Mouse (Mus musculus) T-helper 17 cell (primary cell): ENCODE results near the gene Tdgf1.

Experiments used
- in situ Hi-C, 2 experiments: fragments of 300-600 bp; cut with MboI, MseI; formaldehyde crosslinking; loops; 1 replicate in 1 of 2; 2 replicates in 1 of 2; pipeline ENCODE4 v1.15.1; 2025; ENCODE audit warnings: high pct_unique_total_duplicates in 2 of 2

Tdgf1 gene

DNA sequence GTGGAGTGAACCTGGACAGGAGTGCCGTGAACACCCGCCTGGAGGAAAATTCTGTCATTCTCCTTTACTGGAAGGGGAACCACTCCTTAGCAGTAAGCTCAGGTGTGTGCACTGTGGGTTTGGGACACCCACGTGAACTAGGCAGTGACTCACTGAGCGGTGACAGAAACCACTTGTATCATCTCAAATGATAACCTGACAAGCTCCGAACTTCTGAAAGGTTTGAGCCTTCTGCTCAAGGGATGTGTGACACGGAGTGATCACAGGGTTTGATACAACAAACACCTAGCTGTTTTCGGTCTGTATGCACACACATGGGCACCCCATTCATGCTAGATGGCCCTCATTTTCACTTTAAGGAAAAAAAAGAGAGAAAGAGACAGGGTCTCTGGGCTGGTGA lies 29.2 kb downstream of the Tdgf1 start, which contains the start of gene Fam240a:
TSS of gene Fam240a (minus strand) at position 76 of the 400 bp plus-strand sequence.
- in situ Hi-C loops: loop anchor here in 1 of 2 experiments (25.0 kb wide), 1 partner anchor 1854 kb away; the partner anchor contains the start of genes Atrip and Trex1

DNA sequence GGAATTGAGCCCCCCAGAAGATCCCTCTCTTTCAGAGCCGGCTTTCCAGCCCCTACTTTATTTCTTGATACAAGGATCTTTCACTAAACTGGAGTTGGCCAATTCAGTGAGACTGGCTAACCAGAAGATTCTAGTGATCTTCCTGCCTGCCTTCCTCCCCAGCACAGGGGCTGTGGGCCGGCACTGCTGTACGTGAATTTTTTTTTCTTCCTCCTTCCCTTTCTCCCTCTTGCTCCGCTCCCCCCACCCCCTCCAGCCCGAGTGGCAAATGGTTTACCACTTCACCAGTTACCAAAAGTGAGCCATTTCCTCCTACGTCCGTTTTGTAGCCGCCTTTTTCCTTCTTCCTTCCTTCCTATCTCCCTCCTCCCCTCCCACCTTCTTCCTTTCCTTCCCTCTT lies 30.5 kb downstream of the Tdgf1 start:
- in situ Hi-C loops: loop anchor here in 1 of 2 experiments (25.0 kb wide), 1 partner anchor 1853 kb away; the partner anchor contains the start of genes Atrip and Trex1

DNA sequence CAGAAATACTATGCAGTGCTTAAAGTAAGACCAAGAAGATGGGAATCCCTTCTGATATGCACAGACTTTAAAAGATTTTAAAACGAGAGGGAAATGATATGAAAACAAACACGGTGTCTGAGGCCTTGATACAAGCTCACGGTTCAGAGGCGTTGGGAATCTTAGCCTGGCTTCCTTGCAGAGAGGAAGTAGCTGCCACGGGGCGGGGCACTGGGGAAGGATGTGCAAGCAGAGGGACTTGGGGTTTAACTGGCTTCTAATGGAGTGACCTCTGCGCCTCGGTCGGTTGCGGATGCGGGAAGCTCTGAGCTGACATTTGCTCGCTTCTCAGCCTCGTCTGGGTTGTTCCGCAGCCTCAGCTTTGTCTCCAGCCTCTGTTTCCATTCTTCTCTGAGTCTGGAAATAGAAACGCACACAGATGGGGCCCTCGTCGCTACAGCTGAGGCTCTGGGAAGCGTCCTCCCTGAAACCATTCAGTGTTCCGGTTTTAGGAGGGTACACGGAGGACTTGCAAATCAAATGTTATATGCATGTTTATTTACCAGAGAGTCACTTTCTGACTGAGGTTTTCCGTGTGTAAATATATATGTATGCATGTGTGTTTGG lies 31.2 kb downstream of the Tdgf1 start:
- in situ Hi-C loops: loop anchor here in 1 of 2 experiments (25.0 kb wide), 1 partner anchor 1852 kb away; the partner anchor contains the start of genes Atrip and Trex1

DNA sequence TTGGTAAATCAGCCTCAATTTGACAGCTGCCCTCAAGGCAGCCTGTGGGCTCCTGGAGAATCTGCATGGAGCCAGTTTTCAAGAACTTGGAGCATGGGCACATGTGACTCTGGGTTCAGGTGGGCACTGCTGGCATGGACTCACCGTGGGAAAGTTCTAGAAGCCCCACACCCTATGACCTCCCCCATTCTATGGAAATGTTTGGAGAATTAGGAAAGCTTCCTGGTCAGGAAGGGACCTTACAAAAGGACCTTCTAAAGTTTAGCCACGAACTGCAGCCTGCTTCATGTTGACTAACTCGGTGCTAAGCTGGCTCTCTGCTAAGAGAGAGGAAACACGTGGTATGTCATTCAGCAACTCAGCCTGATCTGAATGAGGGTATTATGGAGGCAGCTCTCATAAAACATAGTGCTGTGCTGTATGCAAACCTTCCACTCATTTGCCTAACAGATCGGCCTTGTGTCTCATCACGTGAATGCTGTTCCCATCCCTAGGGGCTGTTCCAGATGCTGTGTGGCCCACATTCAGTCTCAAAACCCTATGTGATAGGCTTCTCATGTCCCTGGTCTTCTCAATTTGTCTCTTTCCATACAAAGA lies 36.5 kb downstream of the Tdgf1 start:
- in situ Hi-C loops: loop anchor here in 1 of 2 experiments (25.0 kb wide), 1 partner anchor 1847 kb away; the partner anchor contains the start of genes Atrip and Trex1

DNA sequence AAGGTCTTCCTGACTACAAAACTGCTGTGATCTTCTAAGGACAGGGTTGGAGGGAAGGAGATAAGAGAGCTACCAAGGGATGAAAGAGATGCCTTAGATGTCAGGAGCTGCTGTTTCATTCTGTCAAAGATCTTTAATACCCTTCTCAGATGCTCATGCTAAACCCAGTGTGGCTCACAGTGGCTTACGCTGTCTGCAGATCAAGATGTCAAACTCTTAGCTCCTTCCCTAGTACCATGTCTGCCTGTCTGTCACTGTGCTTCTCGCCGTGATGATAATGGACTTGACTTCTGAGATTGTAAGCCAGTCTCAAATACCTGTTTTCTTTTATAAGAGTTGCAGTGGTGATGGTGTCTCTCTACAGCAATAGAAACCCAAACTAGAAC lies 37.3 kb downstream of the Tdgf1 start:
- in situ Hi-C loops: loop anchor here in 1 of 2 experiments (25.0 kb wide), 1 partner anchor 1846 kb away; the partner anchor contains the start of genes Atrip and Trex1

DNA sequence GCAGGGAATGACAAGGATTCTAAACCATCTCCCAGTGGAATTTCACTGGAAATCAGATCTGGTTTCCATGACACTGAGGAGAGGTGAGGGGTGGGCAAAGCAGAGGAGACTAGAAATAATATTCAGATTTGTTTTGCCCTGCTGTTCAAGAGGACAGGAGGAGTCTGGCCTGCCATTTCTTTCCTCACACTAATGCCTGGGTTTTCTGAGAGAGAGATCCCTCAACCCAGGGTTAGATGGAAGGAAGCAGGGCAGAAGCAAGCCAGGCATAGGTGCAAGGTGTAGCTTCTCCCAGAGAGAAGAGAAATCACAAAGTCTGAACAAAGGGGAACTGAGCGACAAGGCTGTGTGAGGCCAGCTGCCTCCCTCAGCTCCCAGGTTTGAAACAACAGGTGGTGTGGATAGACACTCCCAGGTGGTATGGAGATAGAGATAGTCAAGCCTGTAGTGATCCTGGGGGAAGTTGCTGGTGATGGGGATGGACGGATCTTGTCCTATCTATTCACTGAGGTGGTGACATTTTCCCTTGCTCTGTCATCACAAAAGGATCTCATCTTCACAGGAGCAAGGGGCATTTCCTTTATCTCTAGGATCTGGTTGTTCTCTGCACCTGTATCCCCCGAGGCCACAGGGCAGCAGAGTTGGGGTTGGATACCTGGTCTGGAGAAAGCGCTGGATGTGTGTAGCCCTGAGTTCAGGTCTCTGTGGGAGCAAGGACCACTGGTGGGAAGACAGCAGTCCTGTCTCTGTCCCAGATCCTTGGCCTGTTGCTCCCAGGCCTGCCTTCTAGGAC lies 37.9 kb downstream of the Tdgf1 start:
- in situ Hi-C loops: loop anchor here in 1 of 2 experiments (25.0 kb wide), 1 partner anchor 1846 kb away; the partner anchor contains the start of genes Atrip and Trex1

DNA sequence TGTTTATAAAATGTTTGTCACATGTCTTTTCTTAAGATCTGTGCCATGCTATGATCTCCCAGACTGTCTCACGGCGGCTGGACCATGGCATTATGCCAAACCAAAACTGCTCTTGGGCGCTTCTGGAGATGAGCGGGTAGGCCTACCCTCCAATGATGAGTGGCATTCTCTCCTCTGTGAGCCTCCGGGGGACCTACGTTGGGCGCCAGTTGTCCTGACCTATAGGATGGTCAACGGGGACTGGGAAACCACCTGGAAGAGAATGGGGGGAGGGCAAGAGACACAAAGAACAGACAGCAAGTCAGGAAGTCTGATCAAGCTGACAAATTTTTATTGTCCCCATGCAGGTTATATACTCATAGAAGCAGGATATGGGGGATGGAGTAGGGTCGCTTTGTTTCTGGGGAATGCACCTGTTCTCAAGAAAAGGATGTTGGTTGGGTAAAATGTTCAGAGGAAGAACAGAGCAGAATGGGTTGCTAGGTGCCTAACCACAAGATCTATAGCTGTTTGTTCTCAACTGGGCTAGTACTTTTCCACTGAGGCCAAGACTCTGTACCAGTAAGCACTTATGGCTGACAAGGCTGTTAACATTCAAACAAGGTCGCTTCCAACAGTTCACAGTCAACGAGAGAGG lies 38.6 kb downstream of the Tdgf1 start:
- in situ Hi-C loops: loop anchor here in 1 of 2 experiments (25.0 kb wide), 1 partner anchor 1845 kb away; the partner anchor contains the start of genes Atrip and Trex1

DNA sequence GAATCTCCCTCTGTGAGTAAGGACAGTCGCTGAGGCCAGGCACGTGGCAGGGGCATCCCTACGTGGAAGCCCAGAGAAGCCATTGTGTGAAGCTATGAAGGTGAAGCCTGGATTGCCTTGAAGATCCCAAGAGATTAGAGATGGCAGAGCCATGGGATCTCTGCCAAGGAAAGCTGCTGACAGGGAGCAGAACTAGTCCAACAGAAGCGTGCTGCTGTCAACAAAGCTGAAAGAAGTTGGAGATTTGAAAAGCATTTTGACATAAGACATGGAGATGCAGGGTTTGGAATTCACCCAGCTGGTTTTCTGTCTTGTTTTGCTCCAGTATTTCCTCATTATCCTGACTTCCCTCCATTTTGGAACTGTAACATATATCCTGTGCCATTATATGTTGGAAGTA lies 43.7 kb downstream of the Tdgf1 start:
- in situ Hi-C loops: loop anchor here in 1 of 2 experiments (25.0 kb wide), 1 partner anchor 1840 kb away; the partner anchor contains the start of genes Atrip and Trex1

DNA sequence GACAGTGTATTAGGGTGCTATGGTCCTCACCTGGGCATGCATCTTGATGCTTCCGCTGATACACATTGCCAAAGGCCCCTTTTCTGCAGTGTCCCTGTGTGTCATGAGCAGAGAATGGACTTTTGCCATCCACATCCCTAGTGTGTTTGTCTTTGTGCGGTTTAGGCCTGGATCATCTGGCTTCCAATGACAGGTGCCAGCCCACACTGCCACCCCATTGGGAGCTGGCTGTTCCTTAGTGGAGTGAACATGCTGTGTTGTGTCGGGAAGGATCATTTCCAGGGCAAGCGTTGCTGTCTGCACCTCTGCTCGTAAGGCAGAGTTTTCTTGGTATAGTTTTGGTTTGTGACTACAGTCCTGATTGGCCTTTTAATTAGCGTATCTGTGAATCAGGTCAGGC lies 44.8 kb downstream of the Tdgf1 start:
- in situ Hi-C loops: loop anchor here in 1 of 2 experiments (25.0 kb wide), 1 partner anchor 1839 kb away; the partner anchor contains the start of genes Atrip and Trex1

DNA sequence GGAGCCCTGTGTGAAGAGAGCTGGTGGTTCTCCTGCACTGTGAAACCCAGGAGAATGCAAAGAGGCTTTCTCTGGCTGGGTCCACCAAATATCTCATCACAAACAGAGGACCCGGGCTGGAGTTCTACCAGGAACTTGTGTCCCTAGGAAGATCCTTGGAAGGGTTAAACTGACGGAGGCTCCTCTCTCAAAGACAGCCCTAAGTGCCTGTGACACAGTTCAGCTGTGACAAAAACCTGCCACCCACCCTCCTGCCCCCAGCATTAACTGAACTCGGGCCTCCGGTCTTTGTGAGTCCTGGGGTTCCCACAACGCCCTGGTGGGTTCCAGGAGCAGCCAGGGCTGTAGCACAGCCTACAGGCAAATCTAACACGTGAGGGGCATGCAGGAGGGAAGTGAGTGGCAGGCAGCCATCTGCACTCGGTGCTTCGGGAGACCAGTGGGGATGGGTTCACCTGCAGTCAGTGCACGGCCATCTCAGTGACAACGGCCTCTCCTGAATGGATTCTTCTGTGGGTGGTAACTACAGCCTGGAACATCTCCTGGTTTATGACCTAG lies 46.4 kb downstream of the Tdgf1 start:
- in situ Hi-C loops: loop anchor here in 1 of 2 experiments (25.0 kb wide), 1 partner anchor 1837 kb away; the partner anchor contains the start of genes Atrip and Trex1

DNA sequence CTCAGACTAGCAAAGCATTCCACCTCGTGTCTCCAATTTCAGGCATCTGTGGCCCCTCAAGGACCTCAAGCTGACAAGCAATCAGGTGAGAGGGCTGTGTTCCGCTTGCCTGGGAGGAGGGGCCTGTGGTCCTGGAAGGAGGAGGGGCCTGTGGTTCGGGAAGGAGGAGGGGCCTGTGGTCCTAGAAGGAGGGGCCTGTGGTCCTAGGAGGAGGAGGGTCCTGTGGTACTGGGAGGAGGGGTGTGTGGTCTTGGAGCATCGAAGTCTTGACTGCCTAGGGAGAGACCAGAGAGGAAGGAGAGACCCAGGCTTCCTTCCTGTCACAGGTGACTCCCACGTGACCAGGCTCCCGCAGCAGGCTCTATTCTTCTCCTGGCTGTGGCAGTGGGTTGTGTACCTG lies 49.4 kb downstream of the Tdgf1 start:
- in situ Hi-C loops: no loop called here

DNA sequence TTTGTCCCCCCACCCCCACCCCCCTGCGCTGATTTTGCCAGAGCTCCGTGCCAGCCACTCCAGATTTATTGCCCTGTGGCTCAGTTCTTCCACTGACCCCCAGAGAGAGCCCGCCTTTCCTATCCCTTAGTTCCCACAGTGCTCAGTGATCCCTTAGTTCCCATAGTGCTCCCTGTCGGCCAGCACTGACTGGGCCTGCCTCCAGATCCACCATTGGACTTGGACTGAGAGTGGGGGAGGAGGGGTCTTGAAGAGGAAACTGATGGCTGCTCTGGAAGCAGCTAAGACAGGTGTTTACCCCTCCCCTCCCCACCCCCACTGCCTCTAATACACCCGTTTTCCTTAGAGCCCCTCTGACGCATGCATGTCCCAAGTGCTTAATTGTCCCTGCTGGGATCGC lies 50.0 kb downstream of the Tdgf1 start:
- in situ Hi-C loops: no loop called here

DNA sequence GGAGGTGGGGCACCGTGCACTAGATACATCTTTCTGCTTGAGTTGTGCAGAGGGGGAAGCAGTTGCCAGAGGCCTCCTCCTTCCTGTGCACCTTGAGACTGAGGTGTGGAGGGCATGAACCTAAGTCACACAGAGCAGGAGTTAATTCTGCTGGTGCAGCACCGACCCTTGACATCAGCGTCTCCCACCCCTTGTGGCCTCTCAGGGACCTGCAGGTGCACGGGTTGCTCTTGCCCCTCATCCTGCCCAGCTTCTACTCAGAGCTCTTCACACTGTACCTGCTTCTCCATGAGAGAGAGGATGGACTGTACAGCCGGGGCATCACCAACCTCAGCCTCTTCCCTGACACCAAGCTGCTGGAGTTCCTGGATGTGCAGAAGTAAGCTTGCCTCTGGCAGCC lies 50.5 kb downstream of the Tdgf1 start:
- in situ Hi-C loops: no loop called here

DNA sequence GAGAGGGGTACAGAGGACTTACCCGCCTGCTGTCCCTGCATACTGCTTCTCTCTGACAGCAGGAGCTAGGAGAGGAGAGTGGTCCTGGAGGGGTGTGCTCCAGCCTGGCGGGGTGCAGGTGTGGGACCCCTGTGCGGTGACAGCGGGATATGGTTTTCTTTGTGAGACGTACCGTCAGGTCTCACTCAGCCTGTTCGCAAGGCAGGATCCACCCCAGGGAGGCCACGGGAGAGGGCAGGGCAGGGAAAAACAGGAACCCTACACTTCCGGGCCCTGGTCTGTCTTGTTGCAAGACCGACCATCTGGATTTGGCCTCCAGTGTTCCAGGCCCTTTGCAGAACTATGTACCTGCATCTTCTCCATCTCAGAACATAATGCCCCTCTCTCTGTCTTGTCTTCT lies 52.5 kb downstream of the Tdgf1 start:
- in situ Hi-C loops: no loop called here

DNA sequence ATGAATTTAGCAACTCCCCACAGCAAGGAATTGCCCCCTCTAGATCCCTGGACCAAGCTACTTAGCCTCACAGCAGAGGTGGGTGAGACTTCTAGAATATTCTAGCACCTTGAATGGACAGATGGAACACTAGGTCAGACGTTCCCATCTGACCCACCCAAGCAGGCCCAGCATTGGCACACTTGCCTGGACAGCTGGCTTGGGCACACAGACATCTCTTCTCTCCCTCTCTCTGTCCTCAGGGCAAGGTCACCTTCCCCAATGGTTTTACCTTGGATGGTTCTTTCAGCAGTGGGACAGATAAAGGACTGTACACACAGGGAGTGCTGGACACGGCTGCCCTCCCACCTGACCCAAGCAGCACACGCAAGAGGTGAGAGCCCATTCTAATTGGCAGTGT lies 53.4 kb downstream of the Tdgf1 start:
- in situ Hi-C loops: no loop called here

DNA sequence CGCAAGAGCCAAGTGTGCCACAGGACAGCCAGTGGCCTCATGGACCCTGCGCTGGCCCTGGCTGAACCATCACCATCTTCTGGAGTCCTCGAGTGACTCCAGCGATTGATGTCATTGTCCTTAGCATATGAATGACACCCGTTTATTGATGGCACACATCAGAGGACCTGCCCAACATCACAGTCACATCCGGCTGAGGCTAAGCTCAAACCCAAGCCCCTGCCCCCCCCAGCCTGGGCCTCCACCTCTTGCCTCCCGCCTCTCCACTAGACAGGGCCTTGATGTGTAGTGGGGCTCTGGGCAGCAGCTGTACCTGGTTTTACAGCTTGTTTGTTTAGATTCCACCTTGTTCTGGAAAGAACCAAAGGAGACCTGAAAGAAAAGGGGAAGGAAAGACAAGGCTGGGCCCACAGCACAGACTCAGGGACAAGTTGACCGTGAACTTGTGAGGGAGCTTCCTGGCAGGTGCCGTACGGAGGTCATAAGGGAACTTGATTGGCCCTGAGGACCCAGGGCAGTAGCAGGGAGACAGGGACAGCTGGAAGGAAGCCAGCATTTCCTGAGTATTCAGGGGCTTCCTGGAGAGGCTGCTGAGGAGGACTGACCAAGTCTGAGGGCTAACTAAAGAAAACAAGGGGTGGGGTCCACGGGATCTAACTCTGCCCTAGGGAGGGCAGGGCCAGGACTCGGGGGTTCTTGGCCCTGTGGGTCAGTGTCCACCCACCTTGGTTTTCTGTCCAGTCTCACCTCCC lies 54.7 kb downstream of the Tdgf1 start:
- in situ Hi-C loops: no loop called here

DNA sequence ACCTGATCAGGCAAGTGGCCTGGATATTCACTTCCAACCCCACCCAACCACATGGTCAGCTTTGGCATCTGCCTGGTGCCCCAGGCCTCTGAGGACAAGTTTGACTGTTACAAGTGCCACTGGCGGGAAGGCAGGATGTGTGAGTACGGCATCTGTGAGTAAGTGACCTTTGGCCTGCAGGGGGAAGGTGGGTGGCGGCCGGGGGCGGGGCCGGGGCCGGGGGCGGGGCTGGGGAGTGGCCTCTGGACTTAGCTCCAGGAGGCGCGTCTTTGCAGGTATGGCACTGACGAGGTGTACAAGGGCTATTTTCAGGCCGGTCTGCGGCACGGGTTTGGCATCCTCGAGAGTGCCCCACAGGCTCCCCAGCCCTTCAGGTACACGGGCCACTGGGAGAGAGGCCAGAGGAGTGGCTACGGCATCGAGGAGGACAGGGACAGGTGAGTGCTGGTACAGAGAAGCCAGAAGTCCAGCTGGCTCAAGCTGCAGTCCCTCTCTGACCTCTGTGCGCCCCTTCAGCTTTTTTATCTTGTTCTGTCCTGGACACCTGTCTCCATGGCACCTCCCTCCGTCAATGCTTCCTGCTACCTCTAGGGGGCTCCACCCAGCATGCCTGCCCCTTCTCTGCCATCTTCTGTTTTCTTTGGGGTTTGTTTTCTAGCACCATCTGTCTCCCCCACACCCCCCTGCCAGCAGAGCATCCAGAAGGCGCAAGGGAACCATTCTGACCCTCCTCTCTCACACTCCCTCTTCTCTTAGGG lies 55.8 kb downstream of the Tdgf1 start:
- in situ Hi-C loops: no loop called here
